Mouse (Mus musculus) adipocyte (in vitro differentiated cells): ENCODE results near the gene Lhfpl2.
A peak's percentile ranks its signal among the peaks of the same experiment; 100 is the strongest.

Experiments
- DNase-seq: peaks from one replicate; pipeline ENCODE4 v3.0.0-alpha.2; 2016; ENCODE audit warnings: low spot score

Lhfpl2 gene

GRCm38 (mm10) chr13:94140446-94140845 is 82.8 kb downstream of the Lhfpl2 start:
- peak; percentile 46 for DNase-seq

DNA sequence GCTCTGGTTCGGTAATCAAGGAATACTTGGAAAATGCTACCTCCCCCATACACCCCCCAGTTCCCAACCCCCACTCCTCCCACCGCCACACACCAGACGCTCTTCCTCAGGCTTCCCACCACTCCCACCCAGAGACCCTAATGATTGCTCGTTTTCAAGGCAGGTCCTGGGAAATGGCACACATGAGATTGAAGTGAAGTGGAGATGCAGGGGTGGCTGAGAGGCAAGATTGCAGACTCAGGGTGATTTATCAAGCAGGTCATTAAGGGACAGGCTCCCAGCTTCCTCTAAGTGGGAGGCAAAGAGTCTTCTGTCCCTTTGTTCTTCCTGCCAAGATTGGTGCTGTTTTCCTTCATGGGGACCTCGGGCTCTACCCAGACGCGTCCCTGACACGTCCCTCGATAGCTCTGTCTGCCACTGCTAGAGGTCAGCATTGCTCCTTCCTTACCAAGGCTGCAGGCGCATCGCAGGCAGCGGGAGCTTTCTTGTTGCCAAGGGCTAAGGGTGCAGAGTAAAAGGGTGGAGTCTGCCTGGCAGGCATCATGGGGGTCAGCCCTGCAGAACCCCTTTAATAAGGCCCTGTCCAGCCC is 85.6 kb downstream of the Lhfpl2 start:
- DNase-seq: peak; percentile 26

GRCm38 (mm10) chr13:94144451-94144850 is 86.9 kb downstream of the Lhfpl2 start:
- DNase-seq: no peak

- DNase-seq: no peak
Measured at GRCm38 (mm10) chr13:94147257-94147656, 89.7 kb downstream of the Lhfpl2 start.

DNA sequence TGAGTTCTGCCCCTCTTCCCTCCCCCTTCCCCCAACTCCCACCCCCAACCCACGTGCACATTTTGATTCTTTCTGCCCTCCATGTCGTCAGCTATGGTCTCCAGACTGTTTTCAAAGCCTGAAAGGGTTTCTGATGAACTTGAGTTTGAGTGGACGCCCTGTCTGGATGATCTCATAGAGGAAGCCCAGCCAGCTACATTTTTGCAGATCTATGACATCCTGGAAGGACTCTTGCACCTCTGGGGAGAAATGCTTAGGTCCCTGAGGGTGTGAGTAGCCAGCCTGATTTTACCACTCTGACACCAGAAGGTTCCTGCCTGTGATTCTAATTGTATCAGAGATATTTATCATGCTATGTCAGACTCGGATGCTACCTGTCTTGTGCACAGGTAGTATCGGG is 91.4 kb downstream of the Lhfpl2 start:
- no peak for DNase-seq

GRCm38 (mm10) chr13:94149781-94150180 is 92.2 kb downstream of the Lhfpl2 start:
- DNase-seq: no peak

GRCm38 (mm10) chr13:94151308-94151707 is 93.7 kb downstream of the Lhfpl2 start:
- no peak for DNase-seq

DNA sequence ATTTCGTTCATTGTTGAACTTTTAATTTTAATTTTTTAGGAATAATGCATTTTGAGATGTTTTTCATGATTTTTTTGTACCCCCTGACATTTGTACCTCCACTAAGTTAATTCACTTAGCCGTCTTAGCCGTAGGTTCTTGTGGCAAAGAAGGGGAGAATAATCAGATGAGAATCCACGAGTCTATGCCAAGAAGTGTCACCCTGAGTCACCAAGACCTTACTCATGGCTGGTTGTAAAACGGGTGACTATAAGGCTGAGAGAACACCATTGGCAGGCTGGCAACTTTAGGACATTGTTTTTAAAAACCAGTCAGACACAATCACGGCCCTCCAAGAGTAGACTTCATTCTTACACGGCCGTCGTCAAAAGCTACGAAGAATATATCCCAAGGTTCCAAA is 95.2 kb downstream of the Lhfpl2 start:
- no peak for DNase-seq

DNA sequence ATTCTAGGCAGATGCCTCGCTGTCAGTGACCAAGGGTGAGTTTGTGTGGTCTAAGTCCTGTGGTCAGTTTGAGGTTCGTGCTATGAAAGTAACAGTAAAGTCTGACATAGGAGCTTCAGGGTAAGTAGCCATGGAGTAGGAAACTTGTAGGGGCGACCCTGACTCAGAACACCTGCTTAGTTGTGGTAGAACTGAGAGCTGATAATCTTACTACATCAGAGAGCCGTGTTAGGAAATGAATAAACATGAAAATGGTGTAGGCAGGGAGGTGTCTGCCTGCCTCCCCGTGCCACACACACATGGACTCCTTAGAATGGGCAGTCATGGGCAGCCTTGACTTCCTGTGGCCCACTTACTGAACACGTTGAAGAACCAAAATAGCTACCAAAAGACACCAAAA is 96.1 kb downstream of the Lhfpl2 start:
- DNase-seq: no peak

DNA sequence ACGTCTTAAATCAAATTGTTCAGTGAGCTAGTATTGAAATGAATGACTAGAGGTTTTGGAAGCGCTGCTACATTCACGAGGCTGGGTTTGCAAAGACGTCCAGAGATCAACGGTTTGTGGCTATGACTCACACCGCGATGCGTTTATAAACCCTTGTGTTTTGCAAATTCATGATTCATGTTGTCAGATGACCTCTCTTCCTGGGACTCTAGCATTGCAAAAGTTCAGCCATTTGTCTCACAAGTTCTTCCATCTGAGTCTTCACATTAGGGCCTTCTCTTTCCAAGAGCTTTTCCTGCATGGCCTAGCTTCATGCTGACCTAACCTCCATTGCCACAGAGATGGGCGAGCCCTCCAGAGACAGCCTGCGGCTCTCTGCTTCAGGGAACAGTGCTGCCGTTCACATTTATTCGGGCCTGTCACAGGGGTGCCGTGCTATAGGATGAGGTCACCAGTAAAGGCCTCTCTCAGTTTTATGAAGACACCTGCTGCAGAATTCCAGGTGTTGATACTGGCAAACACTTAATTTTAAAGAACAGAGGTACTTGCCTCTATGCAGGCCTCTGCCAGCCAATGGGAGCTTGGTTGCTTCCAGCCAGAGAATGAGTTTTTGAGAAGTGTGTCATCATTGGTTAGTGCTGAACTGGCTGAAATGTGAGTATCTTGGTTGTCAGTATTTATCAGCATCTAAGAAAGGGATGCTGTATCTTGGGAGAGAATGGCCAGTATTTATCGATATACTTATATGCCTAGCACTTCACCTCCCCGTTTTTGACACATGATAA is 97.1 kb downstream of the Lhfpl2 start:
- peak; percentile 85 for DNase-seq

GRCm38 (mm10) chr13:94155657-94156429 is 98.2 kb downstream of the Lhfpl2 start:
- no peak for DNase-seq

DNA sequence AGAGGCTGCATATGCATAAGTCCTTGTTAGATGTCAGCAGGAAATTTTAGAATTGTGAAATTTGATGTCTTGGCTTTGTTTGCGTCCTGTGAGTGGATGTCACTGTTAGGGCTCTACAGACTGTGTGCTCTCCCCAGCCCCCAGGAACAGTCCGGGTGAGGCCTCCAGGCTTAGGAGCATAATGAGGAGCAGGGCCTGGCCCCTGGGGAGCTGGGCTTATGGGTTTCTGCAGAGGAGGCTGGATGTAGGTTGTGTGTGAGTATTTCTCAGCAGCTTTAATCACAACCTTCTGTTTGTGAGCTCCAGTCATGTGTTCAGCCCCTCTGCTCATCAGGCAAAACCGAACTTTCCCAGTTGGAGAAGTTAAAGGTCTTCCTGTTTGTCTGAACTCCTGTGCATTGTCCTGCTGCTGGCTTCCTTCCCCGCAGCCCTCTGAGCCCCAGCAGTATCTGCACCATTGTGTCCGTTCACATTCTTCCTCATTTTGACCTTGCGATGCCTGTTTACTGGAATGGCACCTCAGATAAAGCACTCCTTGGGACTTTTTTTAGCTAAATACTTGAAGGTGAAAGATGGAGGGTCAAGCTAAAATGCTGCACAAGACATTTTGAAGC is 101.4 kb downstream of the Lhfpl2 start:
- DNase-seq: peak; percentile 43

DNA sequence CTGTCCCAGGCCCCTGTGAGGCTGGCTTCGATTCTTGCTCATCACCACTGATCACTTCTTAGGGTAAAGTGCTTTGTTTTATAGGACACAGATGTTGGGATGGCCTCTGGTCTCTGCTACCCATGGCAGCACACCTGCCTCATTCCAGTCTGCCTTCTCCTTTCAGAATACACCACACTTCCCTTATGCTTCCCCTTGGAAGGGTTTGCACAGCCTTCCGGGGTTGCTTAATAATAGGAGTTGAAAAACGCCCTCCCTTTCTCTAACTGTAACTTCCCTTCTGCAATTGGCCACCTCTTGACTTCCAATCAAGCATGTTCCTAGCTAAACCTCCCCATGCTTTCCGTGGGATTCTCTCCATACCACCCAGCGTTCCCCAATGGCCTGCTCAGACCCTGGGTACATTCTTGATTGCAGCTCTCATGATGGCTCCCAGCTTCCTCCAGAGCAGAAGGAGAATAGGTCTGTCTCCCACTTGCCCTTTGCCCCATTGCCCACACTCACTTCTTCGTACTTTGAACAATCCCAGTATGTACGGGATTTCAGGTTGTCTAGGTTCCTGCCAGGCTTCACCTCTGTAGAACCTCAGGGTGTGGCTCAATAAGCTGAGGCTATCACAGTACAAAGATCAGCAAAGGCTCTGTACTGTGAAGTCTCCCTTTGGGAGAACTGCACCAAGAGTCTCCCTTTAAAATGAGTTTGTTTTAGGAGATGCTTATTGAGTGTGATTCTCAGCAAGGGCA is 102.1 kb downstream of the Lhfpl2 start:
- no peak for DNase-seq

GRCm38 (mm10) chr13:94164501-94164900 is 106.9 kb downstream of the Lhfpl2 start:
- no peak for DNase-seq

GRCm38 (mm10) chr13:94168319-94168718 is 110.7 kb downstream of the Lhfpl2 start:
- DNase-seq: no peak

DNA sequence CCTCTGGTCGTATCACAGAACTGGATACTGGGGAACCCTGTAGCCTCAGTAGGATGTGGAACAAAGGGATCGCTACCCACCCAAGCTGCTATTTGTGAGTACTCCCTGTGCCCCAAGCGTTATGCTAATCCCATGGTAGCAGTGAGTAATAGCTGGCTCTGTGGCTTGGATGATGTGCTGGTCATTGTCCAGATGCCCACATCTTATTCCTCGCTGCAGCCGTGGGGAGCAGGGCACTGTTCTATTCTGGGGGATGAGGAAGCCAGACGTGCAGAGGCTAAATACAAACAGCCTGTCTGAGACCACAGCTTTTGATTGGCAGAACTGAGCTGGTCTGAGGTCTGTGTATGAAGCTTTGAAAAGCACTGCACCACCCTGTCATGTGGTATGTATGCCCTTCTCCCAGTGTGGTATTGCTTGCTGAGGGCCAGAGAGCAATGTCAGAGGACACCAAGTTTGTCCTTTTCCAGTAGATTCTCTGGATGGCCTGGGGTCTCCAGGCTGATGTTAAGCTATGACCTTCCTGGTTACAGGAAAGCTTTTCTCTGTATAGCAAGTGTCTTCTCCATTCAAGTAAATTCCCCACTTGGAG is 111.8 kb downstream of the Lhfpl2 start:
- no peak for DNase-seq

GRCm38 (mm10) chr13:94171612-94172011 is 114.0 kb downstream of the Lhfpl2 start:
- no peak for DNase-seq

GRCm38 (mm10) chr13:94172533-94173310 is 115.1 kb downstream of the Lhfpl2 start:
- DNase-seq: no peak

DNA sequence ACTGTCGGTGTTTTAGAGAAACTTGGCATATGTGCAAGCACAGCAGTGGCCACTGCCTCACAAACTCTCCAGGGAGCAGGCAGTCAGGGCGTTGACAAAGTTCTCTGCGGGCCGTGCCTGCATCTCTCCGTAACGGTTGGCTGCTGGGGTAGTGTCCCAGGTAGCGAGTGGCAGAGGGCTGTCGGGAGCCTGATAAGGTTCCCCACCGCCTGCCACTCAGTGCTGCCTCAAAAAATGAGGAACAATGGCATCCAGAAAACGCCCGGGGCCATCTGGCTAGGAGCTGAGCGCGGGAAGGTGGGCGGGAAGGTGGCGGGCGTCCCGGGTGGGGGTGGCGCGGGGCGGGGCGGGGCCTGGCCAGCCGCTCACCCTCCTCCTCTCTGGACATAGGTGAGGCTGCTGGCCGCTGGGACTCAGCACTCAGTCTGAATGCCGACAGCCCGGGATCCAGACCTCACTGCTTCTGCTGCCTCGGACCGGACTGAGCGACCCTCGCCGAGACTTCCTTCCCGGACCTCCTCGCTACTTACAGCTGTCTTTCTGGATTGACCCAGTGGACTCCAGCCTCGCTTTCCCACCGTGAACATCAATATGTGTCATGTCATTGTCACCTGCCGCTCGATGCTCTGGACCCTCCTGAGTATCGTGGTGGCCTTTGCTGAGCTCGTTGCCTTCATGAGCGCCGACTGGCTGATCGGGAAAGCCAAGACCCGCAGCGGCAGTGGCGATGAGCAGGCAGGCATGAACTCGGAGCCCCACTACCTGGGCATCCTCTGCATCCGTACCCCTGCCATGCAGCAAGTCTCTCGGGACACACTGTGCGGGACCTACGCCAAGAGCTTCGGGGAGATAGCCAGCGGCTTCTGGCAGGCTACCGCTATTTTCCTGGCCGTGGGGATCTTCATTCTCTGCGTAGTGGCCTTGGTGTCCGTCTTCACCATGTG is 116.3 kb downstream of the Lhfpl2 start:
- peak; percentile 62 for DNase-seq
